Mouse (Mus musculus): ENCODE data around the gene Nek8. TPM values are rescaled to one million over a fixed set of nuclear protein-coding genes. Genes with fewer than 3 reads are reported as not detected.

Gene Nek8
- total RNA-seq, 2 experiments from 2014 or later, result 3.1 to 3.7 TPM

DNA sequence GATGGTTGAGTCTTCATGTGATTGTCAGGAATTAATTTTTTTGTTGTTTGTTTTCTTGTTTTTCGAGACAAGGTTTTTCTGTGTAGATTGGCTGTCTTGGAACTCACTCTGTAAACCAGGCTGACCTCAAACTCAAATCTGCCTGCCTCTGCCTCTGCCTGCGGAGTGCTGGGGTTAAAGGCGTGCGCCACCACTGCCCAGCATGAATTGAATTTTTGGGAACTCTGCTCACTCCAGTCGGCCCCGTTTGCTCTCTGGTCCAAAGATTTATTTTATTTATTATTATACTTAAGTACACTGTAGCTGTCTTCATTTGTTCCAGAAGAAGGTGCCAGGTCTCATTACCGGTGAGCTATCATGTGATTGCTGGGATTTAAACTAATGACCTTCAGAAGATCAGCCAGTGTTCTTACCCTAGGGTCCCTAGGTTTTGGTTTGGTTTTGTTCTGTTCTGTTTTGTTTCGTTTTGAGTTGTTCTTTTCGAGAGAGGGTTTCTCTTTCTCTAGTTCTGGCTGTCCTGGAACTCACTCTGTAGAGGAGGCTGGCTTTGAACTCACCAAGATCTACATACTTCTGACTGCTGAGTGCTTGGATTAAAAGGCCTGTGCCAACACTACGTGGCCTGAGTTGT lies 7.5 kb upstream of the Nek8 start:
- DNase-seq, result no peak

DNA sequence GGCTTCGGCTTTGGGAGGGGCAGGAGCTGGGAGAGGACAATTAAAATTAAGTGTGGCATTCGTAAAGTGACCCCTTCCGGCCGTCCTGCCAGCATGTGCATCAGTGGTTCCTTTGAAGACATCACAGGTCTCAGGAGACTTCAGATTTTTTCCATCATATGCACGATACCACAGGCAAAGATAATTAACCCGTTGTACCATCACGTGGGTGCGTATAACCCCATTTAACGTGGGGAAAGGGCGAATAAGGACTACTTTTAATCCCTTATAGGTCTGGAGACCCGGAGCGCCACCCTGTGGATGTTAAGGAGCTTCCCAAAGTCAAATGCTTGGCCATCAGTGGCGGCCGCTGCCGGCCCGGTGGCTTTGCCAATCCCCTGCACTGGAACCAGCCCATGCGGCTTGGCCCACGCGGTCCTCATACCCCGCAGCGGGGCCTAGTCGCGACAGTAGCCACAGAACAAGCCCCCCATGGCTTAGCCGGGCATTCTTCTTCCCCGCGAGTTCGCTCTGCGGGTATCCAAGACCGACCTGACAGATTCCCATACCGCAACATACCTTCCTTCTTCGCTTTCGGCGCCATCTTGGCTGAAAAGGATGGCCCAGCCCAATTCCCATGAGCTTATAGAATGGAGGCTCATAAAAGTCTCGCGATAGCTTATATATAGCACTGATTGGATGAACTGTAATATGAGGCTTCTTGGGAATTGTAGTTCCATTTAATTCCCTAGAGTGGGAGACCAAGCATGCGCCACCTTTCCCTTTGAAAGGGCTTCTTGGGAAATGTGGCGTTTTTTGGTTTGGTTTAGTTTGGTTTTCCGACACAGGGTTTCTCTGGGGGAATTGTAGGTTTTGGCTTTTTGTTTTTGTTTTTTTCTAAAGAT lies 6.7 kb upstream of the Nek8 start, which contains the start of gene Rpl23a:
Rpl23a (minus strand) TSS at position 624 of the 884 bp plus-strand sequence.
- DNase-seq, result peak; percentile 67

DNA sequence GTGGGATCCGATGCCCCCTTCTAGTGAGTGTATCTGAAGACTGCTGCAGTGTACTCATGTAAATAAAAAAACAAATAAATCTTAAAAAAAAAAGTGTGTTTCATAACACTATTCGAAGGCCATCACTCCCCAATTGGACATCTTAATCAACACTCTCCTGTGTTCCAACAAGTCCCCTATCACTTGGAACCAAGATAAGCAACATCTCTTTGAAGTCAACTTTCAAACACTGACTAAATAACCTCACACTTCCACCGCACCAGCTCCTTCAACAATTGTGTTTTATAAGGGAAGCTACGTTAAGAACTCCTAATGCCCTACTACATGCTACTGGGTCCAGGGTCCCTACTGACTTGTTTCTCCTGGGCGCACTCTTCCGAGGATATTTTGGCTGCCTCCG lies 6.0 kb upstream of the Nek8 start:
- no peak for DNase-seq

GRCm38 (mm10) chr11:78181830-78182357 lies 5.4 kb upstream of the Nek8 start:
- no peak for DNase-seq

DNA sequence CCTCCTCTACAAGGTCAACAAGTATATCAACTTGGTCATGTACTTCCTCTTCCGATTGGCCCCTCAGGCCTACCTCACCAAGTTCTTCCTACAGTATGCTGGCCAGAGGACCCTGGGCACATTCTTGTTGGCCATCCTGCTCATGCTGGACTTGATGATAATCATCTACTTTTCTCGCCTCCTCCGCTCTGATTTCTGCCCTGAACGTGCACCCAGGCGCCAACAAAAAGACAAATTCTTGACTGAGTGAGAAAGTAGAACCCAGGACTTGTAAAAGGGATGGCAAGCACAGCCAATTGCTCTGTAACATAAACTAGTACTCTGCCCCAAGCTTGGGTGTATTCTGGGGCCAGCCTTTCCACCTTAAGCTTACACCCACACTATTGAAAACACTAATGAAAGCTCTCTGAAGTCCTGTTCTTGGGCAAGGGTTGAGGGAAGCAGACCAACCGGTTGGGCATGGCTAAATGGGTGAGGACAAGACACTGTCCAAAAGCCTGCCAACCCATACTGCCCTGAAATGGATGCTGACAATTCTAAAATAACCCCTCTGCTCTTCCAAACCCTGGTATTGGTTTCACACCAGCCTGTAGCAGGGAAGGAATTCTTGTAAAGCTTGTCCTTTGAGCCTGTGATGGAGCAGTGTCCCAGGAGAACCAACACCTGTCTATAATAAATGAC lies 3.7 kb upstream of the Nek8 start:
- no peak for DNase-seq

GRCm38 (mm10) chr11:78179438-78179999 lies 3.0 kb upstream of the Nek8 start:
- no peak for DNase-seq

GRCm38 (mm10) chr11:78178859-78179437 lies 2.5 kb upstream of the Nek8 start:
- DNase-seq, result peak; percentile 57

DNA sequence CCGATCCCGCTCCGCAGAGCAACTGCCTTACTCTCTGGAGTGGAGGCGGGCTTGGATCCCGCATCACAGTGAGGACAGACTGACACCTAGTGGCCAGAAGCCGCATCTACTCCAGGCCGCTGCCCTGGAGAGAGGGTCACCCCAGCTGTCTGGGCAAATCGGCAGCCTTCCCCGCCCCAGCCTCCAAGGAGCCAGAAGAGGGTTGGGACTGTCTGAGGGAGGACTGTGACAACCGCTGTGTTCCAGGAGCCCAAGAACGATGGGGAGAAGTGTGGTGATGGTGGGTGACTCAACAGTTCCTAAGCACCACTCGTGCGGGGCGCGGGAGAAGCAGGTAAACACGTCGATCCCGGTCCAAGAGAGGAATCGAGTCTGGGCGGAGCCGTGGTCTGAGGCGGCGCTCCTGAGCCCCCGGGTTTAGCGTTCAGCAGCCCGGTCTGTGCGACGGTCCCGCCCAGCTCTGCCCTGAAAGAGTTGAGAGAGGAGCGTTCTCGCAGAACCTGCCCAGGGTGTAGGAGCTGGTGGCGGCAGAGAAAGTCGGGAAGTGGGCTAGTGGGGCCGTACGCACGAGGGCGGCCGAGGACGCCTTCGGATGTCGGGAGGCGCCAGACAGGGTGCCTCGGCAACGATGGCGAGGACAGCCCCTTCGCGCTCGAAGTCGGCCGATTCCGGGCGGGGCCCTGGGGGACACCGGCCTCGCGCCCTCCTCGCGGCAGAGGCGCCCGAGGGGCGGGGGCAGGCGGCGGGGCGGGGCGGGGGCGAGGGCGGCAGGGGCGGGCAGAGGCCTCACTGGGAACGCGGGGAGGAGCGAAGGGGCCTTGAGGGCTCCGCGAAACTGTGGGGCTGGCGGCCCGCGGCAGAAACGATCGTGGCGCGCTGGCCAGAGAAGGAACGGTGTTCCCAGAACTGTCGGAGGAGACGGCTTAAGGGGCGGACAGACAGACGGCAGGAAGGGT lies 1.7 kb upstream of the Nek8 start:
- DNase-seq, result peak; percentile 94

DNA sequence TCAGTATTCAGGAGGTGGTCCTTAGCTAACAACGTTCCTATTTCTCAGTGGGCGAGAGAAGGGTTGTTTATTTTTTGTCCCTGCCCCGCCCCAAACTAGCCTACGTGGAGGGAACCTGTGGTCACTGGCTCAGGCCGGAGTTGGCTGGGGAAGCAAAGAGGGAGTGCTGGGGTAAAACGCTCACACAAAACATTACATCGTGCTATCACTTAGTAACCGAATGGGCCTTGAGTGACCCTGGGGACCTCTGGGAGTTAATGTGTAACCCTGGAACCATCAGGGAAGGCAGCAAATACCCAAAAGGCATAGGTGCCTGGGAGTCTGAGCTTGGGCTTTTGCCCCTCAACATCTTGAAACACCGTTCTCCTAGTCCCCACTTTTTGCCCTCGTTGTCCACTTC lies 962 bp upstream of the Nek8 start:
- no peak for DNase-seq

GRCm38 (mm10) chr11:78176905-78177331 lies 443 bp upstream of the Nek8 start:
- no peak for DNase-seq

DNA sequence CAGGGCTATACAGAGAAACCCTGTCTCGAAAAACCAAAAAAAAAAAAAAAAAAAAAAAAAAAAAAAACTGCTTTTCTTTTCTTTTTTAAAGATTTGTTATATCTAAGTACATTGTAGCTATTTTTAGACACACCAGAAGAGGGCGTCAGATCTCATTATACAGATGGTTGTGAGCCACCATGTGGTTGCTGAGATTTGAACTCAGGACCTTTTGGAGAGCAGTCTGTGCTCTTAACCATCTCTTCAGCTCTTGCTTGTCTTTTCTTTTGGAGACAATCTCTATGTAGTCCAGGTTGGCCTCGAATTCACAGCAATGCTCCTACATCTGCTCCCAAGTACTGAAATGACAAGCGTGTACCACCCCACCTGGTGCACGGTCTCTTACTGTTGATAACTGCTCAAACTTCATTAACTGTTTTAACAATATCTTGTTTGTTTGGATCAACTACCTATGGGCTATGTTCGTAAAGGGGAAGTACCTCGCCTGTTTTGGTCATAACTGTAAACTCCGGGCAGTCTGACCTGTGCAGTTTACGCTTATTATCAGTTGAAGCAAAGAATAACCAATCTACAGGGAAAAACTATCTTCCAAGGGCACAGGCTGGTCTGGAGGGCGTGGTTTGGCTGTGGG lies 589 bp downstream of the Nek8 start:
- no peak for DNase-seq

DNA sequence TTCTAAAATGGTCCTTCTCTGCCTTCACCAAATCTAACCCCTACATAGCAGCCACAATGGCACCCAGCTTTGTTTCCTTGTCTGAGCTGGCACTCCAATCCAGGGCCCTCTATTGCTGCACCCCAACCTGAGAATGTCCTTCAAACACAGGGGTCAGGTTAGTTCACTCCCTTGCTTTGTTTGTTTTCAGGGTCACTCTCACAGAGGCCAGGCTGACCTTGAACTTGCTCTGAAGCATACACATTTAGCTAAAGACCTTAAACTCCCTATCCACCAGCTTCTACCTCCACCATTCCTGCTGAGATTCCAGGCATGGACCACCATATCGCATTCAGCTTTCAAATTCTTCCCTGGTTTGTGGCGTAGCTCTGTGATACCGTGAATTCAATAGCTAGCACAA lies 2.0 kb downstream of the Nek8 start:
- no peak for DNase-seq

- DNase-seq, result no peak
These were observed 3.6 kb downstream of the Nek8 start for GRCm38 (mm10) chr11:78172748-78173383.

DNA sequence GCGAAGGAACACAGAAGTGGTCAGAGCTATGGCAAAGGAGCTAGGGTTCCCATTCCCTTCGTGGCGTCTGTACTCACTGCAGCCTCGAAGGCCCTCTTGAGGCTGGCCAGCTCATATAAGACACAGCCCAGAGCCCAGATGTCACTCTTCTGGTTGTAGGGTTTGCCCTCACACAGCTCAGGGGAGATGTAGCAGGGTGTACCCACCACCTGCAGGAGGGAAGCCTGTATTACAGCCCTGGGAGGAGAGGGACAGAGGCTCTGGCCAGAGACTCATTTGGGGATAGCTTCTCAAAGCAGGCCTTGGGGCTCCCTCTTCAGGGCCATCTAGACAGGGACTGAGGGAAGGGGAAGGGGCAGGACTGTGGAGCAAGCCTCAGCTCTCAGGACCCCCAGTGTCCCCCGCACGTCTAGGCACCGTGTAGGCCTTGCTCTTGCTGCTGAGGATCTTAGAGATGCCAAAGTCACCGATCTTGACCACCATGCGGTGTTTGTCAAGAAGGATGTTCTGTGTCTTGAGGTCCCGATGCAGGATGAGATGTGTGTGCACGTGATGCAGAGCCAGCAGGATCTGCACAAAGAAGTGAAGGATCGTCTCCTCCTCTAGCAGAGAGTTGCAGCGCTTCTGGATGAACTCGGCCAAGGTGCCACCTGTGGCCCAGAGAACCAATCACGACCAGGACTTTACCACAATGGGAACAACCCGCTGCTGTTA lies 4.3 kb downstream of the Nek8 start:
- DNase-seq, result no peak

DNA sequence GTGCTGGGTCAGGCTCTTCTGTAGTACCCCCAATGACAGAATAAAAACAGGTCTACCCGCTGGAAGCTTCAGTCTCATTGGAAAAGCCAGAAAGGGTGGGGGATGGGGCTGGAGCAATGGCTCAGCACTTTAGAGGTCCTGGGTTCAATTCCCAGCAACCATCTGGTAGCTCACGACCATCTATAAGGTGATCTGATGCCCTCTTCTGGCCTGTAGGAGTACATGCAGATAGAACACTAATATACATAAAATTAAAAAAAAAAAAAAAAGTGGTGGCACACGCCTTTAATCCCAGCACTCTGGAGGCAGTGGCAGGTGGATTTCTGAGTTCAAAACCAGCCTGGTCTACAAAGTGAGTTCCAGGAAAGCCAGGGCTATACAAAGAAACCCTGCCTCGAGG lies 5.1 kb downstream of the Nek8 start:
- DNase-seq, result no peak

- no peak for DNase-seq
These were observed 6.2 kb downstream of the Nek8 start for GRCm38 (mm10) chr11:78170306-78170705.

GRCm38 (mm10) chr11:78168541-78169468 lies 7.7 kb downstream of the Nek8 start:
- DNase-seq, result no peak

Measured in gastrocnemius, postnatal 10 days (tissue).